Mouse (Mus musculus) layer of hippocampus, adult 8-10 months (tissue): Measurements from ENCODE around the gene Adgrg6. TPM values are rescaled to one million over a fixed set of nuclear protein-coding genes. Genes with fewer than 3 reads are reported as not detected.

Experiments
- DNase-seq, 2 experiments: peaks; one replicate each; pipeline ENCODE4 v3.0.0; 2022; ENCODE audit warnings: low spot score in 2 of 2
- total RNA-seq, 4 experiments: library from RNA; stranded (reverse); gene quantifications; 2 replicates each; pipeline ENCODE4 v1.2.4; 2022

The Adgrg6 gene
- total RNA-seq, 4 experiments from 2014 or later = 1.0 to 3.8 (median 2.0) TPM

- DNase-seq = peak; percentile 69 to 87
Measured at GRCm38 (mm10) chr10:14391025-14391639, 154.3 kb downstream of the Adgrg6 start.

DNA sequence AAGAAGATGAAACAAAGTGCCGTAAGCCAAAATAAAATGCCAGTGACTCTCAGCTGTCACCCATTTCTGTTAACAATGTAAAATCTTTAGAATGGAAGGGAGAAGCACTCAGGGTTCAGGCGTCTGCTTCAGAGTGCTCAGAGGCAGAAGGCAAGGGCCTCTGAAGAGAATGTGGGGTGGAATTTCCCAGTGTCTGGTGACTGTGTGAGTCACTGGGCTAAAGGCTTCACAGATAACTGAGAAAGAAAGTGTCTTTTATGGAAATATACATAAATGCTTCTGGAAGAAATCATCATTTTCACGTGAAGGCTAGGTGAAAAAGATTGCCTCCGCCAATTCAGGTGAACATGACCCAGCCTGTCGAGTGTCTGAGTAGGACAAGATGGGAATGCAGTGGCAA is 159.9 kb downstream of the Adgrg6 start:
- no peak for DNase-seq

- DNase-seq = no peak
Measured at GRCm38 (mm10) chr10:14365065-14365589, 180.3 kb downstream of the Adgrg6 start.

- no peak for DNase-seq
Measured at GRCm38 (mm10) chr10:14363226-14363625, 182.2 kb downstream of the Adgrg6 start.

- DNase-seq = no peak
Measured at GRCm38 (mm10) chr10:14358271-14358670, 187.2 kb downstream of the Adgrg6 start.

Other genes starting within 250 kb of the Adgrg6 start
- gene Vta1, start 159.9 kb upstream of the Adgrg6 start, total RNA-seq = 10 to 100 TPM; 54.8 to 65.4 (median 58.5) TPM
- 1 to 10 TPM; 1.9 to 5.0 (median 3.3) TPM for gene Nmbr, start 159.9 kb upstream of the Adgrg6 start, total RNA-seq
- gene Gje1, start 172.6 kb upstream of the Adgrg6 start, total RNA-seq = not detected